Mouse (Mus musculus): ENCODE measurements at regions not wholly inside any gene's neighbourhood (a gene's known extent, or its start where the extent isn't known, plus 50 kb on each side); places are given as distances from the start of the nearest gene placed in this dataset.

DNA sequence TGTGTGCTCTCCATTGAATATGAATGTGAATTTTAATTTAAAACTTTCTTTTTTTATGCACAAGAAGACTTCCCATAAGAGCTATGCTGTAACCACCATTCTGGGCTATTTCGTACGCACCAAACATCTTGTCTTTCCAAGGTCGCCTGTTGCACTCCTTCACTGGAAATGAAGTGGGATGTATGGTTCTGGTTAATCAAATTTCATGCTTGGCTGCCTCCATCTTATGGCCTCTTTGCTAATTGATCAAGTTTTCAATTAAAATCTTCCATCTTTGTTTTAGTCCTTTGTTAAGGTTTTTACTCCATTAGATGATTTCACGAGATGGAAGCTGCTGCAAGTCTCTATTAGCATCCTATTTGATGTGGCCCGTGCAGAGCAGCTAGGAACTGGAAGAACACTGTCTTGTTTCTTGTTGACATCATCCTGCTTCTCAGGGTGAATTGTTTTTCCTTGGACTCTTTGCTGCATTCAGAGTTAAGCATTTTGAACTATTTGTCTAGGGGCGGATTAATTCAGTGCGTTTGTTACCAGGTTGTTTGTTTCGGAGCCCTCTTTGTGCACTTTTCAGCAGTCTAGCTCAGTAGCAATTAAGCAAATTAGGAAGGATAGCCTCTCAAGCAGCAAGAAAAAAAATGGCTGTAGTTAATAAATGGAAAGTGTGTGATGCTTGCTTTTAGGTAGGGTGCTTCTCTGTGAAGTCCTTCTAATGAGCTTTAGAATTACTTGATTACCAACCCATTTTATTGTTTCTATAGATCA lies 147.4 kb upstream of the Alcam start:
- no peak for DNase-seq (ENCODE audit: low read depth)

DNA sequence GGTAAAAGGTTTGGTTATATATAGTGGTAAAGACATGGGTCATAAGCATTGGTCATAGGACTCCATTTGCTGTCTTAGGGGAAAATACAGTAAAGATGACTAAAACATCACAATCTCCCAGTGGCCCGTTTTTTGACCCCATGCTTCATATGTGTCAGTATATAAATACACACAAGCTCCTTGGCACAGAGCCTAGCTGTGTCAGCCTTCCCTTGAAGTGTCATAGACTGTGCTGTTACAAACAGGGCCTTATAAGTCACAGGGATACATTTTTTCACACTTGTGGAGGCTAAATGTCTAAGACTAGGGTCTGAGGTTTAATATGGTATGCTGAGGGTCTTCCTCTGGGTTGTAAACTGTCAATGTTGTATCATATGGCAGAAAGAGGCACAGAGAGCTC lies 144.4 kb upstream of the Alcam start:
- DNase-seq (ENCODE audit: low read depth): no peak

DNA sequence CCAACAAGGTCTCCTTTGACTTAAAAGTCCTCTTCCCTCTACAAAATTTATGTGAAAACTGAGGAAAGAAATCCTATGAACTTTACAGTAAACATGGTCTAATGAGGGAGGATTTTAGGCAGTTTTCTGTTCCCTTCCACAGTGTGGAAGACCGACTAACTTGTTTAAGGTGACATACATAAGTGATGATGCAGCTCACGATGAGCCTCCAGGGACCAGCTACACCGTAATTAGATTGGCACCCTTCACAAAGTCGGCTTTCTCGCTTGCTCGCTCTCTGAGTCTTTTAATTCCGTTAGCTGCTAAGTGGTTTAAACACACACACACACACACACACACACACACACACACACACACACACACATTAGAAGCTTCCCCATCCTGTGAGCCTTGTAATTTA lies 143.3 kb upstream of the Alcam start:
- no peak for DNase-seq (ENCODE audit: low read depth)

DNA sequence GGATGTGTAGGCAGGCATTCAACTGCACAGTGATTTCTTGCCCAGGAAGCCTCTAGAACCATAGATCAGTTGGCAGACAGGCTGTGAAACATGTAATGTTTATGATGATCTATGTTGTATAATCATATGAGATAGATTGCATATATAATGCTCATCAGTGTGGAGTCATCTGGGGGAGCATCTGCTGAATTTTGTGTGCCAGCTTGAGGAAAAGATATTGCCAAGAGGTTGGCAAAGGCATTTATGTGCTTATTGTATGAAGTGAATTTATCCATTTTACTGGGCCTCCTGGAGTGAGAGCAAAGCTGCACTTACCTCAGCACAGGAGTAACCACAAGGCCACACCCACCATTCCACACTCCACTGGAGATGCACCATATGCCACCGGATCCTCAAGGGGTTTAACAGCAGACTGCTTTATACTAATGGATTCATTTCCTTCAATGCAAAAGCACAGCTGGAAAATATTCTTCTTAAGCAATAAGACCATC lies 134.5 kb upstream of the Alcam start:
- no peak for DNase-seq (ENCODE audit: low read depth)

DNA sequence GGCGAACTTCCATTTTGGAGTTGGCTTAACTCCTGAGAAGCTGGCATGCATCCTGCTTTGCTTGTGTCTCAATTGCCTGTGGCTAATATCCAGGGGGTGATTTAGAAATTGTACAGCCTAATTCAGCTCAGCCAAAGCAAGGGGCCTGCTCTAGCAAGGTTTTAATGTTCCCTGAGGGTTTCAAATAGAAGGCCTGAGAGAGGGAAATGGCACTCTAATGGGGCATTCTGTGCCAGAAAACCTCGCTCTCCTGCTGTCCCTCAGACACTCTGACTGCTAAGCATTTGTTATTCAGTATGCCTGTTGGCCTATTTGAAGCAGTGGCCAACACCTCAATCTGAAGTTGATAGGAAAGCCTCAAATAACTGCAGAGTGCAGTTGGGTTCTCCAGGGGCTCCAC lies 115.2 kb upstream of the Alcam start:
- no peak for DNase-seq (ENCODE audit: low read depth)

DNA sequence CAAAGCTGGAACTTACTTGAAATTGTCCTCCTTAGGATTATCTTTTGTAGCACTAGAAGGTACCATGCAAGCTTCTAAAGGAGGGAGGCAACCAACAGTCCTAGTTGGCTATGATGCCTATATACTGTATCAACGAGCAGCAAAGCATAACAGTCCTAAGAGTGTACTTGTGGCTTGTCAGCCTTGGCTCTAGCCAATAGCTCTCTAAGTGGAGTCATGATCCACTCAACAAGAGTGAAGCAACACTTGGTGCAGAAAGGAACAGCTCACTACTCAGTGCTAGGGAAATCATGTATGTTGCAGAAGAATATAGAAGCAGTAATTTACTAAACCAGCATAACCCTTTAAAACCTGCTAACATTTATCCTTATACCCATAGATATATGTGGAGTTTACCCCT lies 82.4 kb upstream of the Alcam start:
- no peak for DNase-seq (ENCODE audit: low read depth)

DNA sequence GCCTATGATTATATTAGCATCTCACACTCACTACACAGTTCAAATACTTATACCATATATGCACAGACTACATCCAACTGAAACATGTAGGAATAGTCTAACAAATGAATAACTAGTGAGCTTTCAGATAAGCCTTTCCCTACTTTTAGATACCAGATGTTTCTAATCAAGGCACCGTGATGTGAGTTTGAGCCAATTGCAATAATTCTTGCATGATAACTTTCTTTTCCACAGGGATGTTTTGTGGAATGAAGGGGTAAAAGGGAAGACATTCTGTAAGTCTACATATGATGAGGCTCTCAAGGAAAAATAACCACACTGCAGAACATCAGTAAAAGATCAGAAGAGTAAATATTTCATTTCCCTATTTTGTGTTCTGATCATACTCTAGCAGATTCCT lies 80.7 kb upstream of the Alcam start:
- DNase-seq (ENCODE audit: low read depth): no peak

DNA sequence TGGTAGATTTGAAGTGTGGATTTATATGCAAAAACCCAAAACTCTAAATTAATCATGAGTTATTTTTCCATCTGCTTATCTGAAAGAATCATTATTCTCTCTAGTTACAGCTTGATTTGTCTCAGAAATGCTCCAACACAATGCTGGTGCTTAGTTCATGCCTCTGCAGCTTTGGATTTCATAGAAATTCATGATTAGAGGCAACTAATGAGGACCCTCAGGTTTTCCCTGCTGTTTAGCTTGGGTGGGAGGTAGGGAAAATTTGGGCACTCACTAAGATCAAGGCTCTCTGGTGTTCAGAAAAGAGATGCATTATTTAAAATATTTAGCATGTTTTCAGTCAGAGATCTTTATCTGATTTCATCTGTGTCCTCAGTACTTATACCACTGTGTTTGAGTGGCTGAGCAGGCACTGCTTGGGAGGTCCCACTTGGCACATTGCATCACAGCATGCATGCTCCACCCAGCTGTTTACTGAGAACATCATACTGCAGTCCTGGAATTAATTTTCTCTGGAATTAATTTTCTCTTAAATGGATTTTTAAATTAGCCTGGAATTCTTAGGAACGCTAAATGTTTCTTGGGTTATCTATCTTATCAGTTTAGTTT lies 78.7 kb upstream of the Alcam start:
- DNase-seq (ENCODE audit: low read depth): no peak

DNA sequence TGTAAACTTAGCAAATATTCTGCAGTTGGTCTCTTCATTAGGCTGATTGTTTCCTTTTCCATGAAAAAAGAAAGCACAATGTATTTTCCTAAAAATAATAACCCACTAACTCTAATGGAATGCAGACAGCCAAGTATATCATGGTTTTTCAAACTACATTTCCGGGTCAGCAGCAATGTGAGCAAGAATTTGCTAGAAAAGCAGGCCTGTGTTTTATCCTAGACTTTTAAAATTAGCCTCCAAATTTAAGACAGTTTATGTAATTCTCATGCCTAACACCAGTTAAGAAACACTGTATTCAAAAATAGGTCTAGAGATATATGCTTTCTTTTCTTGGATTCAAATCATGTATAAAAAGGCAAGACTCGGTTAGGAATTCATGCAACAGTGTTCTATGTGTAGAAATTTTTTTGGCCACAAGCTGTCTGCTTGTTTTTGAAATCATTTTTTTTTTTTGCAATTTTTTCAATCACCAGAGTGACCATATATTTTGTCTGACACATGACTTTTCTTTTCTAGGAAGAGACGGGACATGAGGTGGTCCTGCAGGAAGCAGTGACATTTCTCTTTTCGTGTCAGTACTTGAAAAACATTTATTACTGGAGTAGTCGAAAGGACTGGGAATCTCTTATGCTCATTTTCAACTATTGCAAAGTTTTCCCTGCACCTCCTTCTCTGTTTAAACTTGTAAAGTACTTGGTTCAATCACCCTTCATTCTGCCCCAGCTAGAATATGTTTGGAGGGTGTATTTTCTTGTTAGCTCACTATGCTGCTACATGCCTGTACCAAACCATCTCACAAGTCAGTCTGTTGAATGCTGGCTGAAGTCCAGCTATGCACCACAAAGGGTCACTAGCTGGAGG lies 59.9 kb upstream of the Alcam start:
- peak; percentile 11 for DNase-seq (ENCODE audit: low read depth)

DNA sequence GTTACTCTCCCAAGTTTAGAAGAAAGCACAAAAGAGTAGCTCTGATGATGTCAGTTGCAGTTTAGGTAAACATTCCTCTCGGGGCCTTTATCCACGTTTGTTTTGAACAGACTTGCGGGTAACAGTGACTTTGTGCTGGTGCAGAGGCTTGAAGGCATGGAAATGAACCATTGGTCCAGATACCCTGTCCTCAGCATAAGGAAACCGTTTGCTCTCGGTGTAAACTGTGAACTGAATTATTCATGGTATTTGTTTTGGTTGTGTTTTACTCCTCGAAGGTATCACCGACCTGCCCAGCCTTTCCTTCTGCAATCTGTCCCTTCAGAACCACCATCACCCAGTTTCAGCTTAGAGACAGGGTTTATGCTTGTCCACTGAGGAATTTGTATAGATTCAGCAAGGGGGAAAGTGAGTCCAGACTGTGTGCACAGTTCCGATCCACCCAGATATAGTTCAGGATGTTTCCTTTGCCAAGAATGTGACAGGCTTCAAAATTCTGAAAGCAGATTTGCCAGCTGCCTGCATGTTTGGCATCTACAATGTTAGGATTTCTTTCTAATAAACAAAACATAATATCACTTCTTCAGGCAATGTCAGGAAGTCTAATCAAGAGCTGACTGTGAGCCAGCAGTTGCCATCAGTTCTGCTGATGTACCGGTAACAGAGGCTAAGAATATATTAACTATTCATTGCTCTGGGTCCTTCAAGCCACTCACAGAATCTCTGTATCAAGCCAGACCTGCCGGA lies 54.9 kb upstream of the Alcam start:
- DNase-seq (ENCODE audit: low read depth): no peak

Measured in 416B (cell line).